Mouse (Mus musculus) layer of hippocampus, adult 9-11 months (tissue): ENCODE results near the gene Pibf1.
A peak's percentile ranks its signal among the peaks of the same experiment; 100 is the strongest.

ENCODE experiments used
- DNase-seq: peaks from one replicate; pipeline ENCODE4 v3.0.0; 2022

The Pibf1 gene

DNA sequence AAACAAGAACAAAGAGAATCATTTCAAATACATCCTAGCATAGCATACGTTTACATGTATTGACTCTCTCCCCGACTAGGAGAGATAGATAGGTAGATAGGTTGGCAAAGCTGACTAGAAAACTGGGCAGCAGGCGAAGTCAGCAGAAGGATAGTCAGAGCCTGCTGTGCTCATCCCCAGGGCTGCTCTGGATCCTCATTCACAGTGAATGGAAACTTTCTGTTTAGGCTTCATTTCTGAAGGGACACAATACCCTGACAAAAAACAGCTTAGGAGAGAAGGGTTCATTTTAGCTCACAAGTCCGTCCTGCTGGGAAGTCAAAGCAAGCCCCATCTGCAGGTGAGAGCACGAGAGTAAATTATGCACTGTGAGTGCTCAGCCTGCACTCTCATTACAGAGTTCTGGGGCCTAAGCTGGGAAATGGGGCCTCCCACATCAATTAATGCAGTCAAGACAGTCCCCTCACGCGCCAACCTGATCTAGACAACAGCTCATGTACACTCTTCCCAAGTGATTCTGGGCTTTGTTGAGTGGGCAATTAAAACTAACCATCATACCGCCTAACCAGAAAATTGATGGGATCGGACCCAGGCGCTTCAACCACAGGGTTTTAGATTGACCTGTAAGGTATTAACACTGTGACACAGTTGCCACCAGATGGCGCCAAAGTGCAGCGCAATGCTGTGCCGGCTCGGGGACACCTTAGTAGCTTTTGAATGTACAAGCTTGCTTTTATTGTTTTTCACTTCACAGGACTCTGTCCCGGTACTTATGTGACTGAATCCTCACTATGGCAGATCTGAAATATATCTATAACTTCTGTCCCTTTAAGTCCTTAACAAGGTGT lies 42.8 kb downstream of the Pibf1 start:
- DNase-seq = peak; percentile 31

DNA sequence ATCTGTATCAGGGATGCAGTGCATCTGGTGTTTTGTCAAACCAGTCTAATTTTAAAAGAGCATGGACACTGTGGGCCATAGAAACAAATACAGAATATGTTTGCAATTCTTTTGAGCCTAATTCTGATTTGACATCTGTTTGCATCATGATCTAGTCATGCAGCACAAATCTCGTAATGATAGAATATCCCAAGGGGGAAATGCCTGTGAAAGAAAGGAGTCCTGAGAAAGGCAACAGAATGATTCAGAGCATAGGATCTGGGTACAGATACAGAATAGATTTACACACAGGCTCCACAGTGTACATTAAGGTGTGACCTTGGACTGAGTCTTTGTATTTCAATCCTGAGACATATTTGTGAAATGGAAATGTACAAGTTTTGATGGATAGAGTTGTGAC lies 47.6 kb downstream of the Pibf1 start:
- no peak for DNase-seq

DNA sequence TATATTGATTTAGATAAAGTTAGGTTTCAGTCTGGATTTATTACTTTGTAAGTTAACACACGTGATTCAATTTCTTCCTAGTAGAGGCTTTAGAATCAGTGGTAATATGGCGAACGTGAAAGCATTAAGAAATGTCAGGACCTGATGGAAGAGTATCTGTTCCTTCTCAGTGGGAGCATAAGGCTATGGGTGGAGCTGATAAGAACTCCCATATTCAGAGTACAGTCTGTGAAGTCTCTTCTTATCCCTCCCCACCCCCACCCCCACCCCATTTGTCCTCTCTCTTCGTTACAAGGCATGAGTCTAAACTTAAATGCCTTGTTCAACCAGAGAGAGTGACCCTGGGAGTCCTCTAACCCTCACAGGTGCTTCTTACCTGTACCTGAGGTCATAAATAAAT lies 53.5 kb downstream of the Pibf1 start:
- DNase-seq = no peak

DNA sequence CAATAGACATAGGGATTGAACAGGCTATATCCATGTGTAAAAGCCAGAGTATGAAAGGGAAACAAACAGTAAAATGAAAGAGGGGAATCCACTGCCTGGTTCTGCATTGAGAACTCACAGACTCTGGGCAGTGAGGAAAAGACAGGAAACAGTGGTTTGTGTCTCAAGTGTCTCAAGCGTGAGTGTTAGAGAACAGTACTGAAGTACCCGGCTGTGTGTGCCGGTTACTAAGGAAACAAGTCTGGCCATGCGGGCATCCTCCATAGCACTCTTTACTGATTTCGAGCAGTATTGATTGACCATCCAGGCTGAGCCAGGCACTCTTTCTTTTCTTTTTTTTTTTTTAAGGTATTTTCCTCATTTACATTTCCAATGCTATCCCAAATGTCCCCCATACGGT lies 60.7 kb downstream of the Pibf1 start:
- no peak for DNase-seq

DNA sequence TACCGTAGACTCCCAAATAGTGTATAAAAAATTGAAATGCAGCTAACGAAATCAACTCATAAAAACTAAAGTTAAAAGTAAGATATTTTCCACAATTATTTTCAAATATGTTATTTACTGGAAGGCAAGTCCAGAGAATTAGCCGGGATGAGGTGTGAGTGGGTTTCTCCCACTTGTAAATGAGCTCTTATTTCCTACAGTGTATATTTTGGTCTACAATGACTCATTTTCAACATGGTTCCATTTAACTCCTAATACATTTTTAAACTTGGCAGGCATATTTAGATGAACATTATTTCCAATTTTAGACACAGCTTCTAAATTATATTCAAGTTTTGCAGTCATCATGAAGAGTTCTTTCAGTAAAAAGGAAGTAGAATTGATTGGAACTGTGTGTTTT lies 63.8 kb downstream of the Pibf1 start:
- DNase-seq = no peak

DNA sequence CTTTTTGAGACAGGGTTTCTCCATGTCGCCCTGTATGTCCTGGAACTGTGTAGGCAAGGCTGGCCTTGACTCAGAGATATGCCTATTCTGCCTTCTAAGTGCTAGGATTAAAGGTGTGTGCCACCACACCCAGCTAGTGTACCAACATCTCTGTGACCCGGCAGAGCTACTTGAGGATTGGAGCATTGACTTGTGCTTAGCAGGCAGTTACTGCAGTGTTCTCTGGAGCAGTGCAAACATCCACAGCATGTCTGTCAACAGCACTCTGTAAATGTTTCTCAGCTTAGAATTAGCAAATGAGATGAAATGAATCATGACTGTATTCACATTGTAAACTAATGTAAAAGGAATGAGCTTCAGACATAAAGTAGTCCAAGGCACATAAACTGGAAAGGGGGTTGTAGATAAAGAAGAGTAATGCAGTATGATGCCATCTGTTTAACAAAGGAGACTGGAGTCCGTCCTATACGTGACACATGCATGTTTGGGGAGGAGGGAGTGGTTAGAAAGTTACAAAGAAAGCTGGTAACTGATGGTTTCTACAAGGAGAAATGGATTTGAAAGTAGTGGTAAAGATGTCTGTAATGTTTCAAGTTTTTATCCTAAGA lies 75.0 kb downstream of the Pibf1 start:
- DNase-seq = no peak

DNA sequence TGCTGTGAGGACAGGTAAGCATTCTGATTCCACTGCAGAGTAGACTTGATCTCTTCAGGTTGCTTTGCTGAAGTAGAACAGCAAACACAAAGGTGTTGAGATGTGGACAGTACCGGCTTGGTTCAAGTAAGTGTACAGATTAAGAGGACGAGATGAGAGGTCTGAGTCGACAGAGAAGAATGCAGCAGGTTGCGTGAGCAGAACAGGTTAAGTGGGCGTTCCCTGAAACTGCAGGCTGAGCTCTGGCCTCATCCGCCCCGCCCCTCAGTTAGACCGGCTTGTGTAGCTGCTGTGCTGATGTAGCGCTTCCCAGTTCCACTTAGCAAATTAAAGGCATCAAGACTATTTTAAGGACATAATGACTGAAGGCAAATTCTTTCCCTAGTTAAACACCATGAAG lies 77.3 kb downstream of the Pibf1 start:
- no peak for DNase-seq

DNA sequence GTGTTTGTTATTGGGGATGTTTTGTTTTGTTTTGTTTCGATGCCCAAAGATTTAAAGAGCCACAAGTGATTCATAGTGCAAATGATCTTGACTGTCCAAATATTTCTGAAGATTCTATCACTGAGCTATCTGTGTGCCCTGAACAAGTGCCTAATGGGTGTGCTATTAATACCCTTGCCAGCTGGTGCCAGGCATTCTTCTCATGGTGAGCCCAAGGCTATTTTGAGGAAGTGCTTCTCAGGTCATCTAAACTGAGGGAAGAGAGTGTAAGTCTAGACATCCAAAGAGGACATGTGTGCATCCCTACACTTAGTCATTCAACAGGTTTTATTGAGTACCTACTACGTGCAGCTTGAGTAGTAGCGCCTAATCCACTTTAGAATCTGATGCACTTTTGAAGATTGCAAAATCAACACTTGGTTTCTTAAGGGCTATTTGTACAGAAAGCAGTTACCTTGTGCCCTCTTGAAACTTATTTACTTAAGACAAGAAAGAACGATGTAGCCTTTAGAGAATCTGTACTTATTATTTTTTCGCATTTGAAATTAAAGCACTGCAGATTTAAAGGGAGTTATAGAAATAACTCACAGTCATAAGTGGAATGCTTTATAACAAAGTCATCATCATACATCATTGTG lies 91.0 kb downstream of the Pibf1 start:
- DNase-seq = no peak

DNA sequence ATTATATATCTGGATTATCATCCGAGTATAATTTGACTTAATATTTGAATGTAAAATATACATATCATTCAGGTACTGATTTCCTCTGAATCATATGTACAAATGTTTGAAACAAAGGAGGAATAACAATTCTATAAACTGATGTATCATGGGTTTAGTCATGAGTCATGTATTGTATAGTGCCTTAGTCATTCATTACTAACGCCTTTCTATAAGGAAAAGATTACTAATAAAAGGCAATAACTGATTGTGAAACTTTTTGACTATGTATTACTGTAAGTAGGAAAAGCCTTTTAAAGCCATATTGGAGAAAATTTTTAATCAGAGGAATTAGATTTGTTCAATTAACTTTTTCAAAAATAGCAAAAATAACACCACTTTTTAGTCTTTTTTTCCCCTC lies 106.6 kb downstream of the Pibf1 start:
- no peak for DNase-seq

DNA sequence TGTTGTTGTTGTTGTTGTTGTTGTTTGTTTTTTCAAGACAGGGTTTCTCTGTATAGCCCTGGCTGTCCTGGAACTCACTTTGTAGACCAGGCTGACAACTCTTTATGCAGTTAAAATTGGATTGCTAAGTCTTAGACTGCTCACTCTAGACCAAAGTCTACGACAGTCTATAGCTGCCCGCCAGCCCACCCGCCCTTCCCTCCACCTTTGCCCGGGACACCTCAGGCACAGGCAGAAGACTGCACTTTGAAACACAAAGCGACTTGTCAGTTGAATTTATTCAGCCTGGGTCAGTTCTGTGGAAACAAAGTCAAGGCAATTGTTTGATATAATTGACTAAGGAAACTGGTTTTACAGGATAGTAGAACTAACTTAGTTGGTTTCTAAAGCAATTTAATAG lies 107.4 kb downstream of the Pibf1 start:
- DNase-seq = no peak

DNA sequence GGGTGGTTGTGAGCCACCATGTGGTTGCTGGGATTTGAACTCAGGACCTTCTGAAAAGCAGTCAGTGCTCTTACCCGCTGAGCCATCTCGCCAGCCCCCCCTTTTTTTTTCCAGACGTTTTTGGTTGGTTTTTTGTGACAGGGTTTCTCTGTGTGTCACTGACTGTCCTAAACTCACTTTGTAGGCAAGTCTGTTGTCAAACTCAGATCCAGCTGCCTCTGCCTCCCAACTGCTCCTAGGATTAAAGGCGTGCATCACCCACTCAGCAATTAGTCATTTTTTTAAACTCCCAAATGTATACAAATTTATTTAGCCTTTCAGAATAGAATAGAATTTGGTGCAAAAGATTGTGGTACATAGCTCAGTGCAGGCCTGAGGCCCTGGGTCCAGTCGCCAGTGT lies 111.2 kb downstream of the Pibf1 start:
- peak; percentile 16 for DNase-seq

DNA sequence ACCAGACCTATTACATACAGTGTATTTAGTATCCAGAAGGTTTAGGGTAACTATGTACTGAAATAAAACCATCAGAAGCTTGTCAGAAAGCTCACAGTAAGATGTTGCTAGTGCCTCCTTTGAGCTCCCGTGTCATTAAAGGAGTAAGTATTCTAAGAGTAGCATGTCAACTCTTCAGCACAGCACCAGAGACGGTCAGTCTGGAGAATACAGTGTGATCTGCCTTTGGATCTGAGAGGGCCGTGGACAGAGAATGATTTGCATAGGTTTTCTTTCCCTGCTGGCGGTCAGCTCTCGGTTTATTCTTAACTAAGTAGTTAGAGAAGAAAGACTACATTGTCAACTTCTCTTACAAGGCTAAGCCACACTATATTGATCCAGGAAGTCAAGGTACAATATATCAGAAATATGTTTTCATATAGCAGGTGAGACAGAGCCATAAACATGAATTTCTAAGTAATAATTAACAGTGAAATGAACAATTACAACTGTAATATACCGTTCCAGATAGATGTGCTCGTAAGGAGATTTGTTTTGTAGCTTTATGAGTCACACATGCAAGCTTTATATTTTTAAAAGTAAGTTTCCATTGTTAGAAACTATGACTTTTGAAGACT lies 119.3 kb downstream of the Pibf1 start:
- no peak for DNase-seq

DNA sequence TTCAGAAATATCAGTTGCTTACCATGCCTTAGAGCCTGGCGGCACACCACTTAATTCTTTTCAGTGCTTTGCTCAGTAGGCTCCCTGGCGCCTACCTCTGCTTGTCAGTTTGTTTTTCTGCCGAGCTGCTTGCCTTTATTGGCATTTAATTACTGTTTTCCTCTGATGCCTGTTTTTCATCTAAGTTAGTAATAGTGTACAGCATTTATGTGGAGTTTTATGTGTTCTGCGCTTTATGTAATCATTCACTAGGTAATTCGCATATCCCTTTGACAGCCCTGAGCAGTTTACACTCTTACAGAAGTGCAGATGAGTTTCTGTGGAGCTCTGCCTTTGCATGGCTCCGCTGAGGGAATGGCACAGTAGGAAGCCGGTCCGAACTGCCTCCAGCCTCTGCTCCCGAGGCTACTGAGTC lies 120.5 kb downstream of the Pibf1 start:
- no peak for DNase-seq

DNA sequence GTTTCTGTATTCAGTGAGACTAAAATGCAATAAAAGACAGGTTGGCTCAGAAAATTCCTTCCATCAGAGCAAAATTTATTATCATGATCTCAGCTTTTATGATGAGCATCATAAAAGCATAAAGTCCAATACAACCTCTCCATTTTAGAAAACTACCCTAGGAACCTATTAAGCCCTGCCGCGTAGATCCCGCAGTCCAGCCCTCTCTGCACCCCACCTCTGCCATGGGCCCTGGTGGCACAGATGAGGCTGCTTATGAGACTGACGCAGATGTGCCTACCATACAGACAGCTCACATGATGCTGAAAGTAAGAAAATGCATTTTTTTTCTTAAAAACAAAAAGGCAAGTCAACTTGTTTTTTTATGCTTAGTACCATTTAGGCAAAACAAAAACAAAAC lies 126.7 kb downstream of the Pibf1 start:
- DNase-seq = no peak

DNA sequence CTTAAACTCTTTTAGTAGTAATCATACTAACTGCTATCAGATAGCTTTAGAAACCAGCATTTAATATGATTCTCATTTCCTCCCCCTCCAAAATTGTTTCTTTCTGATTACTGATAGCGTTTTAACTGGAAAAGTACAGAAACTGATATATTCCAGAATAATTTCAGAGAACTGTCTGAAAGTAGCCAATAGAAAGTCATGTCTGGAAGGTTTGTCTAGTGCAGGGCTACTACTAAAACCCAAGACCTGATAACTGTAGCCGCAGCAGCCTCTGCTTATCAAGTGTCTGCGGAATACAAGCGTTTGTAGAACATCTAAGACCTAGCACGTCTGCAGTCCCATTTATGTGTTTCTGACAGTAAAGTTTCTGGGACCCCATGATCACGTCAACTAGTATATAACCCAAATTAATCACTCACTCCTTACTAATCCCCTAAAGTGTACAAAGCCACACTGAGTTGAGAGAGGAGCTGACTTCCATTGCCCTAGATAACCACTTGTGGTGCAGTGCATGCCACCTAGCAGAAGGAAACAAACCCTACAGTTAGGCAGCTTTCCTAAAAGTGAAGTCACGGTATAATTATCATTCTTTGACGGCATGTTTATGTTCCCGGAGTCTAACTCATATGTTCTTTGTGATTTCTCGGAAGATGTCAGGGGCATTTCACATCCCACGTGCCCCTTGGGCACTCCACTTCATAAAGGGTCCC lies 130.0 kb downstream of the Pibf1 start:
- DNase-seq = no peak

DNA sequence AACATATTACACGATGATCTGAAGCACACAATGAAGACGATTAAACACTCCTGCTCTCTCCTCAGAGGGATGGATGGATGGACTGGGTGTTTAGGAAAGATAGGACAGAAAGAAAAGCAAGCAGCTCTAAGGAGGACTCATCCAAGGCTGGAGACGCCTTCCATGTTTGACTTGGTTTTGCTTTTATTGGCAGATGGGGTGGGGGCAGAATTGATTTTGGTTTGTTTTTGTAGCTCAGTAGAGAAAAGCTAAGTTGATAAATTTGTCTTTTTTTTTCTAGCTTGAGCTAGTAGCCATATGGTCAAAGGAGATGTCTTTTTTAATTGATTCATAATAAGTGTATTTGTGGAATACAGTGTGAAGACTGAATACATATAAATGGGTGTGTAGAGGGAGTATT lies 133.8 kb downstream of the Pibf1 start:
- DNase-seq = peak; percentile 19

DNA sequence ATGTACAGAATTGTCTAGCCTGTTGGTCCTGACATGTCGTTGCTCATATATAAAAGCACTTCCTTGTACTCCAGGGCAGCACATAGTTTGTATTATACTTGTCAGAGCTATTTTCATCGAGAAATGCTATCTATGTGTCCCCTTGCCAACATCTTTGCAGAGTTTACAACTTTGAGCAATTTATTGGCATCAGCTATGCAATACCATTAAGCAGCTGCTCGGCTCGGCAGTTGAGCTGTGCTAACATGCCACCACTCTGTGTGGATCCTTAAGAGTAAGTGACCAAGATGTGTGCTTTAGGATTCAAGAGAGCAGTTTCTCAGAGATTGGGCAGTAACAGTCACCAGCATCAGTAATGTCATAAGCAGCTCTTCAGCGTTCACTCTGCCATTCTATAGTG lies 137.9 kb downstream of the Pibf1 start:
- DNase-seq = no peak

DNA sequence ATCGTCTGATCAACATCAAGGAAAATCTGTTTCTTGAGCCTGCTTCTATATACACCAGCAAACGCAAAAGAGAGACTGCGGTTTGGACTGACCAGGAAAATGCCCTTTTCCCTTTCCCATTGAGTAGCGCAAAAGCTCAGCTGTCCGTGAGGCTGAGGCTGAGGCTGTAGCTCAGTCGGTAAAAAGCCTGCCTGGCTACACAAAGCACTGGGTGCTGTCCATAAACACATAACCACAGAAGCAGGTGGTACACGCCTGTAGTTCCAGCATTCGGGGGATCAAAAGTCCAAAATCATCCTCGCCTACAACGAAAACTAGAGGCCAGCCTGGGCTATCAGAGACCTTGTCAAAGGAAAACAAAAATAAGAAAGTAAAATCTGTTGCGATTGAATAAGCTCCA lies 141.3 kb downstream of the Pibf1 start:
- DNase-seq = no peak

DNA sequence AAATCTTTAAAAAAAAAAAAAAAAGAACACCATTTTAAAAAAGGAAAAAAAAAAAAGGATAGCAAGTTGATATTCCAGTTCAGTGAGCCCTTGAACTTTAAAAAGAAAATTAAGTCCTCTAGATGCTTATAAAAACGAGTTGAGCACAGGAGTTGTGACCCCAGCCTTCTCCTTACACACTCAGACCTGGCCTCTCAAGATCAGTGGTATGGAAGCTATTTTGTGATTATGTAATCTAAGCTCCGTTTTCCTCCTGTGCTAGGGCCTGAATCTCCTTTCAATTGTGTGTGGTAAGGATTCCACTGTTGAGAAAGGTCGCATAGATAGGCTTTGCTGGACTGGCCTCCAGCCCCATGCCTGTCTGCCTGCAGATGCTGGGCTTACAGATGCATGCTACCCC lies 145.3 kb downstream of the Pibf1 start:
- no peak for DNase-seq

DNA sequence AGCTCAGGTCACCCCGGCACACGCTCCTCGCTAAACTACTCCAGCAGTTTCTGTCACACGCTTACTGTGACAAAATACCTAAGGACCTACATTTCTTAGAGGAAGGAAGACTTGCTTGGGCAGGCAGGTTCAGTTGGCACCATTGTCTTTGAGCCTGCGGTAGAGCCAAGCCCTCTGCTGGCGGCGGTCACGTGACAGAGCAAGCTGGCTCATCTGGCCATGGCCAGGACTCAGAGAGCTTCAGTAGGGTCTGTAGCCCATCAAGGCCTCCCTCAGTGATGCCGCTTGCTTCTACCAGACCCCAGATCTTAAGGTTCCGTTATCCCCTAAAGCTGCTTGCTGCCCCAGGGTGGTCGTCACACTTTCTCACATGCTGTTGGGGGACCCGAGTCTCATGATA lies 162.8 kb downstream of the Pibf1 start:
- DNase-seq = no peak

DNA sequence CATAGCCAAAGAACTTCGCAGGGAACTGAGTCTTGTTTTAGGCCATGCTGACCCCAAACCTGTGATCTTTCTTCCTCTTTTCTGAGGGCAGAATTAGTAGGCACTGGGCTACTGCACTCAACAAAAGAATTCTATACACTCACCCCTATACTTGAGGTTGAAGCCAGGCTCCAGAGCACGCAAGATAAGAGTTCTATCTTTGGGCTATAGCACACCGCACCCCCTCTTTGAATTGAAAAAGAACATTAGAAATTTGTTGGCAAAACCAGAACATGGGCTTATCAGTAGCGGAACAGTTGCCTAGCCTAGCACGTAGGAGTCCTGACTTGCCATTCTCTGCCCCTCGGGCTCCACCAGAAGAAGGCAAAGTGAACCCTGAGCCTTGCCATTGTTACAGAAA lies 164.6 kb downstream of the Pibf1 start:
- DNase-seq = no peak

DNA sequence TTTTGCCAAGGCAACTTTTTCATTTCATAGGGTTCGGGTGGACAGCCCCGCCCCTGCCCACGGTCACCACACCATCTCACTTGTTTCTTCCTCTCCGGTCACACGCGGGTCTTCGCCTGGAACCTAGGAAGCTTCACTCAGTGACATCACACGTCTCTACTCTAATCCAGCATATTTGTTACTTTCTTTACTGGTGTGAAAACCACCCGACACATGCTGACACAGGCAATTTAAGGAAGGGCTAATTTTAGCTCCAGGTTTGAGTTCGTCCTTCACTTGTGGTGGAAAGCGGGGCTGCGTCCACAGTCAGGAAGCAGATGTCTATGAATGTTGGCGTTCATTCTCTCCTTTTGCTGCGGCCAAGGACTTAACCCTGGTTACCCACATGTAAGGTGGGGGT lies 166.6 kb downstream of the Pibf1 start:
- DNase-seq = no peak

DNA sequence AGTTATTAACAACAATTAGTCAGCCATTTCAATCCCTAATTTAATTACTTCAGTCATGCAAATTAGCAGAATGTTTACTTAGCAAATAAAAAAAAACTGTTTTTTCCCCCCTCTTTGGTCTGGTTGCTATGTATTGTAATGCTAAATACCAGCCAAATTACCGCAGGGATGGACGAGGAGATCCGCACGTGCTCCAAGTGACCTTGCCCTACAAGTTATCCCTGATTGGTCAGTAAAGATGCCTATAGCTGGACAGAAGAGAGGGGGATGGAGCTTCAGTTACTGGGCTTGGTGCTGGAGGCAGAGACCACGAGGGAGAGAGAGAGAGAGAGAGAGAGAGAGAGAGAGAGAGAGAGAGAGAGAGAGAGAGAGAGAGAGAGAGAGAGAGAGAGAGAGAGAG lies 167.5 kb downstream of the Pibf1 start:
- no peak for DNase-seq
